Comparison of ENCODE assay signal across 13 mouse cellular contexts in the genomic region with DNA sequence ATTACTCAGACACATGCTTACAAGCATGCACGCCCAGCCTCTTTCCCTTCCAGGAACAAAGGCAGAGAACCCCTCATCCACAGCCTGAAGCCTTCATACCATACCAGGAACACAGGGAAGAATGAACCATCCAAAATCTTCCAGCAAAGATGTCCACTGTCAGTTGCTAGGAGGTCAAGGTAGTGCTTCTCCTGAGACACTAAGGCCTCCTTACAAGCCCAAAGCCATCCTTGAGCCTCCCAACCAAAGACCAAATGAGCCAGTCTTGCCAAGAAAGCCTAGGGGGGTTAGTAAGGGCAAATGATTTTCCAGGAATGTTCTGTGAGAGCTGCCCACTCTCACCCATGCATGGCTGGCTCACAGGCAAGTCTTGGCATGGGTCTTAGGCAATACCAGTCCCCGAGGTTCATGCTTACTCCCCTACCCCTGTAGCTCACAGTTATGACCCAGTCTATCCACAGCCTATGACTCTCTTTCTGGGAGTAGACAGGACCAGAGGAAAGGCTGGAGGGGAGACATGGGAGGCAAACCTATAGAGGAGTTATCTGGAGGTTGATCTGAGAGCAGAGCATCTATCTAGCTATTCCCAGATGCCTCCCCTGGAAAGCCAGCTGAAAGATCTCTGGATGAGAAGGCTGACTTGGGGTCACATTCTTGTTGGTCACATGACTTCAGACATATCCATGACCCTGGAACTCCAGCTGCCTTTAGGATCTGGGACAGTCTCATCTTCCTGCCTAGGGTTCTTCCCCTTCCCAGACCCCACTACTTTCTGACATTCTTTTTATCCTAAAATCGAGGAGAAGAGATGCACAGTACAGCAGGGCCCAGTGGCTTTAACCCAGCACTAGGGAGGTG.
A peak's percentile ranks its signal among the peaks of the same experiment; 100 is the strongest.
DNase-seq lines count a peak whose midpoint lies in the region; ATAC-seq and TF ChIP-seq lines count a peak whose summit lies in the region.
"Had no signal": no experiment of that assay in that cellular context is flagged by ENCODE, and none has a peak within 500 bp of the region (broad histone marks: within the 10 kb centered on the region; RNA-seq: fewer than 3 reads in every experiment).

No protein-coding gene starts in this region.

- no peaks in the 10 kb centered on the region; the same call in 1 of the 2 replicates for H3K4me1 ChIP-seq in testis, adult 2 months (ENCODE audit: control insufficient read depth, insufficient read depth, low read length)
- H3K4me1 ChIP-seq in kidney, embryonic 15.5 days: peaks cover 25% of the 10 kb centered on the region
- H3K4me1 ChIP-seq: forebrain, embryonic 13.5 days had no signal

- H3K4me3 ChIP-seq in testis, adult 2 months (ENCODE audit: control insufficient read depth, low read depth, low read length): no peak overlapping the region
- H3K4me3 ChIP-seq in kidney, embryonic 15.5 days (replicated peaks): no peak overlapping the region
- H3K4me3 ChIP-seq: forebrain, embryonic 13.5 days had no signal

- no peak for ATAC-seq in kidney, embryonic 15.5 days (replicated peaks; ENCODE audit: low FRiP score)
- no peak for ATAC-seq in granulocyte monocyte progenitor cell, adult 5-6 weeks (replicated peaks; ENCODE audit: poor library complexity, severe bottlenecking)
- ATAC-seq: forebrain, embryonic 13.5 days; inflammation-experienced regulatory T-cells, adult 6 months had no signal

- no peak for TF ChIP-seq POLR2A in testis, adult 2 months (IDR thresholded peaks at IDR 0.05; ENCODE audit: control insufficient read depth, low read depth, low read length)

- H3K36me3 ChIP-seq in testis, adult 2 months (ENCODE audit: control insufficient read depth, insufficient read depth, low read length): no peaks in the 10 kb centered on the region
- H3K36me3 ChIP-seq in kidney, embryonic 15.5 days: no peaks in the 10 kb centered on the region

- WGBS in kidney, embryonic 15.5 days: 74% methylated on average over 3 of the region's 3 CpGs

- H3K9ac ChIP-seq in kidney, embryonic 15.5 days: no peak overlapping the region
- H3K9ac ChIP-seq: forebrain, embryonic 13.5 days had no signal

- no peak for TF ChIP-seq CTCF in testis, adult 2 months (IDR thresholded peaks at IDR 0.05; ENCODE audit: control insufficient read depth, insufficient read depth, insufficient replicate concordance, low read depth, low read length)

- no peak overlapping the region for H3K4me2 ChIP-seq in kidney, embryonic 15.5 days
- H3K4me2 ChIP-seq: forebrain, embryonic 13.5 days had no signal

- H3K27ac ChIP-seq in testis, adult 2 months (ENCODE audit: control insufficient read depth, insufficient read depth, low read depth, low read length): peak overlapping the region; percentile 19; the same call in 1 of the 2 replicates
- peak overlapping the region; percentile 64; the same call in 1 of the 2 replicates for H3K27ac ChIP-seq in kidney, embryonic 15.5 days
- H3K27ac ChIP-seq: forebrain, embryonic 13.5 days had no signal

- no peaks in the 10 kb centered on the region for H3K27me3 ChIP-seq in testis, adult 2 months (ENCODE audit: control insufficient read depth, insufficient read depth, low read length)
- H3K27me3 ChIP-seq in kidney, embryonic 15.5 days: no peaks in the 10 kb centered on the region
- H3K27me3 ChIP-seq: forebrain, embryonic 13.5 days had no signal

- H3K9me3 ChIP-seq in kidney, embryonic 15.5 days (replicated peaks): no peaks in the 10 kb centered on the region
- H3K9me3 ChIP-seq: forebrain, embryonic 13.5 days had no signal

- peak; percentile 31 for DNase-seq in kidney, adult 11 months
- no peak for DNase-seq in kidney, postnatal 25 days
- DNase-seq in testis, postnatal 10 days (ENCODE audit: low spot score): no peak
- DNase-seq in cerebellum, adult 9-10 months: no peak
- DNase-seq: cerebellum, adult 11-12 months; embryo, embryonic 11 days; liver; thymus, postnatal 36 days had no signal
